Mouse (Mus musculus) urinary bladder, postnatal 10 days (tissue): ENCODE results near the gene Tnfrsf13c.

ENCODE experiments used
- DNase-seq: peaks from one replicate; pipeline ENCODE4 v3.0.0; 2022; ENCODE audit warnings: low spot score

Gene Tnfrsf13c

DNA sequence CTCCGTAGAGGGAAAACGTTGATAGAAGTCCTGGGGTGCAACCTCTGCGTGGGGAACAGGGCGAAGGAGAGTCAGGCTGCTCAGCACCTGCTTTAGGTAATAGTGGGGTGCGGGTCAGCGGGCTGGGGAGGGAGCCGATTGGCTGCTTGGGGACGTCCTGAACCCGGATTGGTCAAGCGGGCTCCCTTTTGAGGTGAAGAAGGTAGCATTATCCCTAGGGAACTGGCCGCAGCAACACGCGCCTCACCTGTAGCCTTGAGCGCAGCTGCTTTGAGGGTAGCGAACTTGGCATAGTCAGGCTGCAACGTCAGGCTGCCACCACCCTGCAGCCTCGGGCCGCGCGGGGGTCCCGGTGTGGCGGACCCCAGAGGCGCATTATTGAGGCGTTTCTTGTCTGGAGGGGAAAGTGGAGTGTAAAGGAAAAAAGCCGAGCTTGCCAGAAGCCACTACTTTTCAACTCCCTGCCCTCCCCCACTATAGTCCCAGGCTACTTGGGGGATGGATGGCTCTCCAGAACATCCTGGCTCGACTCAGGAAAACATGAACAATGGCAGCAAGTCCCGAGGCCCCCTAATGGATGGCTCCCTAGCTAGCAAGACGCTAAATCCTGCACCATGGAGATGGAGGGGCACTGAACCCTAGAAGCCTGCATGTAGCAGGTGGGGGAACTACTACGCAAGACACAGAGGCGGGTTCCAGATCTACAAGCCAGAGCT is 16.5 kb downstream of the Tnfrsf13c start:
- DNase-seq = no peak

- no peak for DNase-seq
Observed at GRCm38 (mm10) chr15:82207105-82207459, 17.1 kb downstream of the Tnfrsf13c start.

GRCm38 (mm10) chr15:82206365-82207104 is 17.6 kb downstream of the Tnfrsf13c start:
- DNase-seq = no peak

- DNase-seq = no peak
Observed at GRCm38 (mm10) chr15:82204680-82205371, 19.3 kb downstream of the Tnfrsf13c start.

- DNase-seq = no peak
Observed at GRCm38 (mm10) chr15:82203611-82204351, 20.4 kb downstream of the Tnfrsf13c start.

- DNase-seq = no peak
Observed at GRCm38 (mm10) chr15:82203090-82203489, 21.1 kb downstream of the Tnfrsf13c start.

GRCm38 (mm10) chr15:82202086-82202485 is 22.1 kb downstream of the Tnfrsf13c start:
- DNase-seq = no peak

- no peak for DNase-seq
Observed at GRCm38 (mm10) chr15:82199546-82199945, 24.6 kb downstream of the Tnfrsf13c start.

GRCm38 (mm10) chr15:82198342-82198741 is 25.8 kb downstream of the Tnfrsf13c start:
- no peak for DNase-seq

DNA sequence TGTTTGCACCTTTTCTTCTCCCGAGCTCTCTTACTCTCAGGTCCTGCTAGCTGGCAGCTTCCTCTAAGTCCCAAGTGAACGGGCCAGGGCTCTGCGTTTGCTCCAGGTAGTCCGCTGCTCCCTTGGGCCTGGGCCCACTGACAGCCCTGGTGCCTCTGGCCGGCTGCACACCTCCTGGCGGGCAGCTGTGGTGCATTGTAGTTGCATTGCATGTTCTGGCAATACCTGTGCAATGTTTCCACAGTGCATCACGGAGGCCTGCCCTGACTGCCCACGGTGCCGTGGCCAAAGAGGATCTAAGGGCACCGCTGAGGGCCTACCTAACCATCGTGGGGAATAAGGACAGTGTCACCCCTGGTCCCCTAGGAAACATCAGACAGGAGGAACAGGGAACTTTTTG is 26.2 kb downstream of the Tnfrsf13c start:
- no peak for DNase-seq

DNA sequence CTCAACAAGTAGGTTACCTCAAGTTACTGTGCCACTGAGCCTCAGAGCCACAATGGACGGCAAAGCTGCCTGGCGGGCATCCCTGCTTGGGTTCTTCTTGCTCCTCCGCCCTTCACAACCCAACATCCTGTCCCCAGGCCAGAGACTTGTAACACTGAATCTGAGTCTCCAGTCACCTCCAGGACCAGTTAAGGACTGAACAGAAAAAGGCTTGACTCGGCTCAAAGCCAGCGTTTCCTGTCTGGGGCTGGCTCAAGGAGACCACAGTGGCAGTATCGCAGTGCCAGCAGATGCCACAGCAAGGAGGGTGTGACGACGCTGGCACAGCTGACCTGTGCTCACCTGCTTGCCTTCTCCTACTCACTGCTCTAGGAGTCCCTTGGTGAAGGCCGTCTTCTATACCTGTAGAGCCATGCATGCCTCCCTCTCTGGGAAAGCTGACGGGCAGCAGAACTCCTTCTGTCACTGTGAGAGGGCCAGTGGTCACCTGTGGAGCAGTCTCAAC is 26.9 kb downstream of the Tnfrsf13c start:
- DNase-seq = no peak

GRCm38 (mm10) chr15:82196300-82196699 is 27.9 kb downstream of the Tnfrsf13c start:
- DNase-seq = no peak

- no peak for DNase-seq
Observed at GRCm38 (mm10) chr15:82192617-82193016, 31.6 kb downstream of the Tnfrsf13c start.

DNA sequence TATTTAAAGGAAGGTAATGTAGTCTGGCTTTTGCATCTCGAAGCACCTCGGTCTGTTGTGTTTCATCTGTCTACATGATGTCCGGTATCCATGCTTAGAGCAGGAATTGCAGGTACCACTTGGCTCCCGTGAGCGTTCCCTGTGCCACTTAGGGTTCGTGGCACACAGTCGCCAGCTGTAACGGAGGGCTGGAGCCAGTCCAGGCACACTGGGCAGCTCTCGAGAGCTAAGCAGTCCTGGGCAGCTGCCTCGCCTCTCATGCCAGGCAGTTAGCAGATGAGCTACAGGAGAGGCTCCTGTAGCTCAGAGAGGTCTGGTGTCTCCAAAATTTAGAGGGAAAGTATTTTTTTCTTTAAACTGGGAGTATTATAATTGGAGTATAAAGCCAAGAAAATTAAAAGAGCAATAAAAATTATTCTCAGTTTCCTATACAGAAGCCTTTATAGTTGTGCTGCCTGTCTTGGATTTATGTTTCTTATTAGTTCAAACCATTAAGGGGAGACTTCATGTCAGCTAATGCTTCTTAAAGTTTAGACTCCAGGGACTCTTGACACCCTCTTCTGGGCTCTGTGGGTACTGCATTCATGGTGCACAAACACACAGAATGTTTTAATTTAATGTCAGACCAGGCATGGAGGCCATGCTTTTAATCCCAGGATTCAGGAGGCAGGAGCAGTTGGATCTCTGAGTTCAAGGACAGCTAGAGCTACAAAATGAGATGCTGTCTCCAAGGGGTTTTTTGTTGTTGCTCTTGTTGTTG is 35.5 kb downstream of the Tnfrsf13c start:
- DNase-seq = no peak

DNA sequence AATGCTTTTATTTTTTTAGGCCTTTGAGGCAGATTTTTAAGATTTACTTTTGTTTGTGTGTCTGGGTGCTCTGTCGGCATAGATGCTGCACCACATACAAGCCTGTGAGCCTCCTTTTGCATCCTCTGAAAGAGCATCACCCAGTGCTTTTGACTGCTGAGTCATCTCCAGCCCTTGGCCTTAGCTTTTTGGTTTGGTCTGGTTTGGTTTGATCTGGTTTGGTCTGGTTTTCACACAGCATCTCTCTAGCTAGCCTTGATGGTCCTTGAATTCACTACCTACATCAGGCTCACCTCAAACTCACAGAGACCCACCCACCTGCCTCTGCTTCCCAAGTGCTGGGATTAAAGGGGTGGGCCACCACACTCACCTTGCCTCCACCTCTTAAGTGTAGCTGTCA is 36.2 kb downstream of the Tnfrsf13c start:
- no peak for DNase-seq

- DNase-seq = no peak
Observed at GRCm38 (mm10) chr15:82187401-82187800, 36.8 kb downstream of the Tnfrsf13c start.

DNA sequence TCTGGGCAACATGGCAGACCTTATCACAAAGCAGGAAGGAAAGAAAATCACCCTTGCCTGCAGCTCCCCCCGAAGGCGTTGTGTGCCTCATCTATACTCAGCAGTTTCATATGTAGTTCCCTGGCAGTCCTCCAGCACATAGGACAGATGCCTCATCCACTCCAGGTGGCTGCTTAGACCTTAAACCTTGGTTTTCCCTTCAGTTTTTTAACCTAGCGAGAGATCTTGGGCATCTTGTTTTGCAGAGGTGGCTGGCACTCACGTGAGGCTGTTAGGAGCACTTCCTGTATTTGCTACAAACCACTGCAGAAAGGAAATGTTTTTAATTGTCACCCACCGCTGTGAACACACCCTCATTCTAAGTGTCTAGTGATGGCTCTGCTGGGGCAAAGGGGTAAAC is 37.2 kb downstream of the Tnfrsf13c start:
- no peak for DNase-seq

GRCm38 (mm10) chr15:82186131-82186530 is 38.0 kb downstream of the Tnfrsf13c start:
- DNase-seq = no peak

DNA sequence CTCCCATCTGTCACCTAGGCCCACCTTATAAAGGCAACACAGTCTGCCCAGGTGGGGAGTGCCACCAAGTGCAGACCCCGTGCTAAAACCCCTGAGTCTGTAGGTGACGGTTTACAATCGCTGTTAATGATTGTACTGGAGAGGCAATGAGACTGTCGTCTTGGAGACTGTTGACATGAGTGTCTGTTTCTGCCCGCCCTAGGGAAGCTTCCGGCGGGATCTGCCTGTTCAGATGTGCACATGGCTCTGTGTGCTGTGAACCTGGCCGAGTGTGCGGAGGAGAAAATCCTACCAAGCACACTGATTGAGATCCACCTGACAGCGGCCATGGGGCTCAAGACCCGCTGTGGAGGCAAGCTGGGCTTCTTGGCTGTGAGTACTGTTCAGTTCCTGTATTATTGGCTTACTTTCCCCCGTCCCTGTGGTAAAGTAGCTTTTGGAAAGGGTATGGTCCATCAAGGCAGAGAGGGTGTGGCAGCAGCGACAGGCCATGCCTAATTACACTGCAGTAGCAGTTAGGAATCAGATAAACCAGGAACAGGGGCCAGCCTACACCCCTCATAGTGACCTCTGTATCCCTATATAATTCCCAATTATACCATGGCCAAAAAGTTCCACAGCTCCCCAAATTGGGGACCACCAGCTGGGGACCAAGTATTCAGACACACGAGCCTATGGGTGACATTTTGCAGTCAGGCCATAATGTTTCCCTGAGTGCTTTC is 38.9 kb downstream of the Tnfrsf13c start:
- no peak for DNase-seq

DNA sequence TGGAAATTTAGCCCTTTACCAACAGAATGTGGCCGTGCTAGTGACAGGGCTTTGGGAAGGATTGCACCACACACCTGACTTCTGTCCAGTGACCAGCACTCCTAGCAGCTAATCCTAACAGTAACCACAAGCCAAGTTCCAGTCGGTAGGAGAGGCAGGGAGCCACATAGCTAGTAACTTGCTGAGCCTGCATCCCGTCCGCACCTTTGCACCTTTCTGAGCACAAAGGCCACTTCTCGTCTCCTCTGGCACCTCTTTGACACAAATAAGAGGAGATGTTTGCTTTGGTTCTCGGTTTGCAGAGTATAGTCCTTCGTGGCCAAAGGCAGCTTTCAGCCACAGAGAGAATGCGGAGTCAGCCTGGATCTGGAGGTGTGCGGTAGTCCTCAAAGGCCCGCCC is 39.5 kb downstream of the Tnfrsf13c start:
- DNase-seq = no peak

- no peak for DNase-seq
Observed at GRCm38 (mm10) chr15:82184183-82184582, 40.0 kb downstream of the Tnfrsf13c start.
